8 mouse cellular contexts compared by ENCODE assay signal in genomic region chr12:112987877-112988276, GRCm38 (mm10). TPM values are rescaled to one million over a fixed set of nuclear protein-coding genes. Genes with fewer than 3 reads are reported as not detected.
DNase-seq lines count a peak whose midpoint lies in the region; ATAC-seq and TF ChIP-seq lines count a peak whose summit lies in the region.

No protein-coding gene starts in this region.

- H3K27me3 ChIP-seq in hindbrain, embryonic 10.5 days (ENCODE audit: insufficient read depth, poor library complexity, severe bottlenecking) = no peaks in the 10 kb centered on the region
- H3K27me3 ChIP-seq in hindbrain, embryonic 13.5 days = no peaks in the 10 kb centered on the region
- H3K27me3 ChIP-seq in MEL (ENCODE audit: control insufficient read depth in 1 of 2, insufficient read depth in 2 of 2, low read length in 2 of 2) = no peaks in the 10 kb centered on the region
- H3K27me3 ChIP-seq in liver, embryonic 14.5 days (ENCODE audit: control insufficient read depth, insufficient read depth, low read length) = no peaks in the 10 kb centered on the region
- no peaks in the 10 kb centered on the region for H3K27me3 ChIP-seq in heart, embryonic 10.5 days (ENCODE audit: insufficient read depth, poor library complexity, severe bottlenecking)

- no peak for TF ChIP-seq EP300 in MEL (IDR thresholded peaks at IDR 0.05; ENCODE audit: low read depth in 1 of 2, low read length in 2 of 2)
- no peak for TF ChIP-seq EP300 in liver, embryonic 14.5 days (IDR thresholded peaks at IDR 0.05; ENCODE audit: low read depth)

- no peaks in the 10 kb centered on the region for H3K9me3 ChIP-seq in hindbrain, embryonic 10.5 days
- no peaks in the 10 kb centered on the region for H3K9me3 ChIP-seq in hindbrain, embryonic 13.5 days
- no peaks in the 10 kb centered on the region for H3K9me3 ChIP-seq in MEL (replicated peaks; ENCODE audit: insufficient read depth, low read length)
- H3K9me3 ChIP-seq in liver, embryonic 14.5 days (ENCODE audit: control insufficient read depth, low read length) = no peaks in the 10 kb centered on the region
- no peaks in the 10 kb centered on the region for H3K9me3 ChIP-seq in heart, embryonic 10.5 days

- H3K36me3 ChIP-seq in hindbrain, embryonic 10.5 days = peaks cover 87% of the 10 kb centered on the region
- H3K36me3 ChIP-seq in hindbrain, embryonic 13.5 days = peaks cover 69% of the 10 kb centered on the region
- H3K36me3 ChIP-seq in MEL (ENCODE audit: control insufficient read depth in 1 of 2, insufficient read depth in 2 of 2, low read length in 2 of 2) = peaks cover 26 to 60% of the 10 kb centered on the region in 2 experiments
- H3K36me3 ChIP-seq in liver, embryonic 14.5 days (replicated peaks; ENCODE audit: control insufficient read depth, insufficient read depth, low read depth) = peaks cover 21% of the 10 kb centered on the region
- peaks cover 63% of the 10 kb centered on the region for H3K36me3 ChIP-seq in heart, embryonic 10.5 days

- H3K4me3 ChIP-seq in hindbrain, embryonic 10.5 days = no peak overlapping the region
- H3K4me3 ChIP-seq in hindbrain, embryonic 13.5 days = no peak overlapping the region
- no peak overlapping the region for H3K4me3 ChIP-seq in MEL (ENCODE audit: control insufficient read depth in 1 of 2, insufficient read depth in 1 of 2, low read depth in 2 of 2, low read length in 2 of 2)
- no peak overlapping the region for H3K4me3 ChIP-seq in liver, embryonic 14.5 days (ENCODE audit: insufficient read depth in 1 of 2, low read depth in 2 of 2, low read length in 2 of 2)
- no peak overlapping the region for H3K4me3 ChIP-seq in heart, embryonic 10.5 days

- H3K4me2 ChIP-seq in hindbrain, embryonic 13.5 days = no peak overlapping the region
- no peak overlapping the region for H3K4me2 ChIP-seq in liver, embryonic 14.5 days (ENCODE audit: low read depth)

- no peak for ATAC-seq in hindbrain, embryonic 13.5 days (ENCODE audit: low FRiP score)
- ATAC-seq in liver, embryonic 14.5 days (ENCODE audit: insufficient read depth) = no peak

- H3K79me2 ChIP-seq in MEL (ENCODE audit: control insufficient read depth, insufficient read depth, low read length, poor library complexity) = peaks cover 16% of the 10 kb centered on the region

- DNase-seq in hindbrain, embryonic 10.5 days (ENCODE audit: low spot score) = peak; percentile 14
- DNase-seq in 416B (ENCODE audit: low read depth) (peak; percentile 52), MEL (ENCODE audit: low read depth, low spot score) (peak; percentile 70)
- no peak for DNase-seq in liver, embryonic 14.5 days (ENCODE audit: low read depth in 3 of 3, low spot score in 3 of 3)
- DNase-seq in thymus, postnatal 4 days = peak; percentile 84
- DNase-seq in cerebellum, adult 18-20 months = no peak
- DNase-seq in heart, embryonic 10.5 days (ENCODE audit: low spot score) = no peak

- no peak overlapping the region for H3K9ac ChIP-seq in hindbrain, embryonic 13.5 days
- no peak overlapping the region for H3K9ac ChIP-seq in MEL (ENCODE audit: control insufficient read depth, low read depth, low read length, poor library complexity, severe bottlenecking)
- no peak overlapping the region for H3K9ac ChIP-seq in liver, embryonic 14.5 days (replicated peaks)

- peak; percentile 43 for TF ChIP-seq RAD21 in MEL (IDR thresholded peaks at IDR 0.05; ENCODE audit: low read depth, low read length)

- no peaks in the 10 kb centered on the region for H3K4me1 ChIP-seq in hindbrain, embryonic 10.5 days (replicated peaks)
- 0 out of 2 replicates have a peak, but pooled peaks cover 2% of the 10 kb centered on the region for H3K4me1 ChIP-seq in hindbrain, embryonic 13.5 days (replicated peaks)
- H3K4me1 ChIP-seq in MEL (ENCODE audit: control insufficient read depth in 1 of 2, insufficient read depth in 2 of 2, low read length in 2 of 2) = peaks cover 23 to 25% of the 10 kb centered on the region in 2 experiments
- peaks cover 0 to 2% of the 10 kb centered on the region in 2 experiments; a peak in 2 of 4 replicates for H3K4me1 ChIP-seq in liver, embryonic 14.5 days (replicated peaks; ENCODE audit: control insufficient read depth in 2 of 2, insufficient read depth in 2 of 2, low read length in 1 of 2)
- H3K4me1 ChIP-seq in heart, embryonic 10.5 days = peaks cover 4% of the 10 kb centered on the region; the same call in 1 of the 2 replicates

- 75% methylated on average over 6 of the region's 6 CpGs for WGBS in hindbrain, embryonic 10.5 days
- 73% methylated on average over 6 of the region's 6 CpGs for WGBS in hindbrain, embryonic 13.5 days
- WGBS in liver, embryonic 14.5 days (ENCODE audit: insufficient replicate concordance) = 70% methylated on average over 6 of the region's 6 CpGs
- WGBS in heart, embryonic 10.5 days = 68% methylated on average over 6 of the region's 6 CpGs

- H3K27ac ChIP-seq in hindbrain, embryonic 10.5 days = no peak overlapping the region
- no peak overlapping the region for H3K27ac ChIP-seq in hindbrain, embryonic 13.5 days
- H3K27ac ChIP-seq in MEL (ENCODE audit: control insufficient read depth, low read depth, low read length) = no peak overlapping the region
- no peak overlapping the region for H3K27ac ChIP-seq in liver, embryonic 14.5 days
- H3K27ac ChIP-seq in heart, embryonic 10.5 days = no peak overlapping the region

- no peak; a peak in 1 of 4 replicates for TF ChIP-seq POLR2A in MEL (IDR thresholded peaks at IDR 0.05; ENCODE audit: control insufficient read depth in 1 of 2, insufficient read depth in 1 of 2, low read depth in 1 of 2, low read length in 2 of 2, poor library complexity in 1 of 2)

- TF ChIP-seq CTCF in MEL (IDR thresholded peaks at IDR 0.05 in 2 of 3, conservative IDR thresholded peaks at IDR 0.05 in 1 of 3; ENCODE audit: control insufficient read depth in 1 of 3, insufficient read depth in 1 of 3, low read depth in 2 of 3, low read length in 3 of 3, poor library complexity in 1 of 3, severe bottlenecking in 1 of 3) = peak in 2 of 3 experiments; percentile 84 to 89; a peak in 4 of 6 replicates
- TF ChIP-seq CTCF in liver, embryonic 14.5 days (IDR thresholded peaks at IDR 0.05; ENCODE audit: low read depth) = peak; percentile 69

TF ChIP-seq in MEL, 35 proteins besides CTCF, POLR2A, EP300 and RAD21 (continues in another document):
- peak; percentile 70 for TF ChIP-seq SMC3 (IDR thresholded peaks at IDR 0.05; ENCODE audit: low read depth, low read length)

RNA-seq across cellular contexts. Expression of gene Btbd6, which starts 11.6 kb away (rescaled TPM):
- polyA plus RNA-seq in hindbrain, embryonic 10.5 days (2016; fragmentation: Nextera tagmentation; extraction: Ambion mirVana) = 22.8 and 27.2 TPM in 2 replicates
- 40.0 and 45.5 TPM in 2 replicates for polyA plus RNA-seq in hindbrain, embryonic 13.5 days (2015; fragmentation: Nextera tagmentation; extraction: Ambion mirVana)
- total RNA-seq in MEL (2012; rRNA removed) = 0.88 and 1.8 TPM in 2 replicates
- 1 to 10 TPM in 1 of 2 experiments, not detected in 1; 3.0 TPM for polyA plus RNA-seq in MEL (2012; ENCODE audit: insufficient read depth in 1 of 2, insufficient read length in 2 of 2, low read depth in 1 of 2, low replicate concordance in 2 of 2, missing spikeins in 1 of 2)
- 4.1 and 5.5 TPM in 2 replicates for polyA plus RNA-seq in liver, embryonic 14.5 days (2012; rRNA removed)
- 3.3 and 4.6 TPM in 2 replicates for polyA plus RNA-seq in liver, embryonic 14.5 days (2014; fragmentation: Nextera tagmentation; extraction: Ambion mirVana)
- 22.3 and 23.6 TPM in 2 replicates for polyA plus RNA-seq in heart, embryonic 10.5 days (2016; fragmentation: Nextera tagmentation; extraction: Ambion mirVana)

RNA-seq across cellular contexts. Expression of gene Brf1, which starts 12.6 kb away (rescaled TPM):
- polyA plus RNA-seq in hindbrain, embryonic 10.5 days (2016; fragmentation: Nextera tagmentation; extraction: Ambion mirVana) = 55.4 and 57.1 TPM in 2 replicates
- polyA plus RNA-seq in hindbrain, embryonic 13.5 days (2015; fragmentation: Nextera tagmentation; extraction: Ambion mirVana) = 58.3 and 58.6 TPM in 2 replicates
- 90.6 and 105 TPM in 2 replicates for total RNA-seq in MEL (2012; rRNA removed)
- 100 to 1,000 TPM in 1 of 2 experiments, not detected in 1; 159 TPM for polyA plus RNA-seq in MEL (2012; ENCODE audit: insufficient read depth in 1 of 2, insufficient read length in 2 of 2, low read depth in 1 of 2, low replicate concordance in 2 of 2, missing spikeins in 1 of 2)
- 21.5 and 32.0 TPM in 2 replicates for polyA plus RNA-seq in liver, embryonic 14.5 days (2012; rRNA removed)
- polyA plus RNA-seq in liver, embryonic 14.5 days (2014; fragmentation: Nextera tagmentation; extraction: Ambion mirVana) = 19.5 and 22.5 TPM in 2 replicates
- 35.3 and 41.5 TPM in 2 replicates for polyA plus RNA-seq in heart, embryonic 10.5 days (2016; fragmentation: Nextera tagmentation; extraction: Ambion mirVana)

RNA-seq across cellular contexts. Expression of gene Pacs2, which starts 26.4 kb away (rescaled TPM):
- polyA plus RNA-seq in hindbrain, embryonic 10.5 days (2016; fragmentation: Nextera tagmentation; extraction: Ambion mirVana) = 19.3 and 25.6 TPM in 2 replicates
- 24.1 and 24.7 TPM in 2 replicates for polyA plus RNA-seq in hindbrain, embryonic 13.5 days (2015; fragmentation: Nextera tagmentation; extraction: Ambion mirVana)
- 27.7 and 29.8 TPM in 2 replicates for total RNA-seq in MEL (2012; rRNA removed)
- 10 to 100 TPM; 62.5 to 69.7 TPM for polyA plus RNA-seq in MEL (2012; ENCODE audit: insufficient read depth in 1 of 2, insufficient read length in 2 of 2, low read depth in 1 of 2, low replicate concordance in 2 of 2, missing spikeins in 1 of 2)
- polyA plus RNA-seq in liver, embryonic 14.5 days (2012; rRNA removed) = 9.1 and 11.7 TPM in 2 replicates
- 3.7 and 5.4 TPM in 2 replicates for polyA plus RNA-seq in liver, embryonic 14.5 days (2014; fragmentation: Nextera tagmentation; extraction: Ambion mirVana)
- polyA plus RNA-seq in heart, embryonic 10.5 days (2016; fragmentation: Nextera tagmentation; extraction: Ambion mirVana) = 11.7 TPM in 2 replicates

RNA-seq across cellular contexts. Expression of gene Nudt14, which starts 46.0 kb away (rescaled TPM):
- 79.5 and 83.0 TPM in 2 replicates for polyA plus RNA-seq in hindbrain, embryonic 10.5 days (2016; fragmentation: Nextera tagmentation; extraction: Ambion mirVana)
- polyA plus RNA-seq in hindbrain, embryonic 13.5 days (2015; fragmentation: Nextera tagmentation; extraction: Ambion mirVana) = 59.2 and 59.8 TPM in 2 replicates
- total RNA-seq in MEL (2012; rRNA removed) = 19.0 and 20.1 TPM in 2 replicates
- 10 to 100 TPM in 1 of 2 experiments, not detected in 1; 61.0 TPM for polyA plus RNA-seq in MEL (2012; ENCODE audit: insufficient read depth in 1 of 2, insufficient read length in 2 of 2, low read depth in 1 of 2, low replicate concordance in 2 of 2, missing spikeins in 1 of 2)
- 6.3 and 7.5 TPM in 2 replicates for polyA plus RNA-seq in liver, embryonic 14.5 days (2012; rRNA removed)
- polyA plus RNA-seq in liver, embryonic 14.5 days (2014; fragmentation: Nextera tagmentation; extraction: Ambion mirVana) = 16.9 and 18.4 TPM in 2 replicates
- polyA plus RNA-seq in heart, embryonic 10.5 days (2016; fragmentation: Nextera tagmentation; extraction: Ambion mirVana) = 48.6 and 65.5 TPM in 2 replicates

RNA-seq across cellular contexts. Expression of gene Jag2, which starts 58.3 kb away (rescaled TPM):
- 4.7 and 4.8 TPM in 2 replicates for polyA plus RNA-seq in hindbrain, embryonic 10.5 days (2016; fragmentation: Nextera tagmentation; extraction: Ambion mirVana)
- polyA plus RNA-seq in hindbrain, embryonic 13.5 days (2015; fragmentation: Nextera tagmentation; extraction: Ambion mirVana) = 8.4 and 10.7 TPM in 2 replicates
- 0.75 and 1.0 TPM in 2 replicates for total RNA-seq in MEL (2012; rRNA removed)
- polyA plus RNA-seq in MEL (2012; ENCODE audit: insufficient read depth in 1 of 2, insufficient read length in 2 of 2, low read depth in 1 of 2, low replicate concordance in 2 of 2, missing spikeins in 1 of 2) = 1 to 10 TPM in 1 of 2 experiments, not detected in 1; 3.9 TPM
- 0.41 and 0.51 TPM in 2 replicates for polyA plus RNA-seq in liver, embryonic 14.5 days (2012; rRNA removed)
- polyA plus RNA-seq in liver, embryonic 14.5 days (2014; fragmentation: Nextera tagmentation; extraction: Ambion mirVana) = 0.09 and 0.11 TPM in 2 replicates
- 2.0 and 3.6 TPM in 2 replicates for polyA plus RNA-seq in heart, embryonic 10.5 days (2016; fragmentation: Nextera tagmentation; extraction: Ambion mirVana)

Comparison
In these comparisons a context has a peak if more than half of its experiments do, and no peak if none do; other contexts are left out.
1. DNase-seq: peak in hindbrain, embryonic 10.5 days (single experiment), 416B (single experiment), MEL (single experiment) and thymus, postnatal 4 days (single experiment); none in liver, embryonic 14.5 days (0 of 3), cerebellum, adult 18-20 months (0 of 2) and heart, embryonic 10.5 days (single experiment).